Mouse (Mus musculus): Measurements from ENCODE around the gene Scg3. TPM values are rescaled to one million over a fixed set of nuclear protein-coding genes. Genes with fewer than 3 reads are reported as not detected.

The Scg3 gene
- polyA plus RNA-seq, 1 experiment: 241 TPM

- TF ChIP-seq POLR2A (IDR thresholded peaks at IDR 0.05; ENCODE audit: extremely low read depth, insufficient read depth, low read length) (no peak), CTCF (IDR thresholded peaks at IDR 0.05; ENCODE audit: extremely low read depth, insufficient read depth, low read length) (no peak)
- Histone ChIP-seq H3K27ac (ENCODE audit: insufficient read depth, low read length) (no peak overlapping the region), H3K4me1 (ENCODE audit: control insufficient read depth, insufficient read depth, low read length) (peaks cover 6% of the 10 kb centered on the region), H3K4me3 (ENCODE audit: insufficient read depth, low read length) (no peak overlapping the region)
Measured at GRCm38 (mm10) chr9:75593481-75593880, 90.4 kb downstream of the Scg3 start.

Other genes starting within 250 kb of the Scg3 start
- 12.9 and 13.0 TPM in 2 replicates for gene Leo1, start 242.5 kb downstream of the Scg3 start, polyA plus RNA-seq (2012; rRNA removed)
- 53.3 and 59.0 TPM in 2 replicates for gene Tmod3, start 124.4 kb downstream of the Scg3 start, polyA plus RNA-seq (2012; rRNA removed)
- 108 and 112 TPM in 2 replicates for gene Tmod2, start 72.7 kb downstream of the Scg3 start, polyA plus RNA-seq (2012; rRNA removed)
- 91.3 and 96.5 TPM in 2 replicates for gene Lysmd2, start 58.3 kb downstream of the Scg3 start, polyA plus RNA-seq (2012; rRNA removed)
- gene Bmp5, start 91.3 kb upstream of the Scg3 start, polyA plus RNA-seq (2012; rRNA removed): 0.95 and 1.4 TPM in 2 replicates

Data from cortical plate, adult 2 months (tissue).